Mouse (Mus musculus) stomach, postnatal 0 days (tissue): ENCODE data around the gene Mpo.

Experiments used
- CTCF ChIP-seq: IDR thresholded peaks from 2 replicates; pipeline ENCODE4 v1.5.1; 2016; ENCODE audit warnings: antibody characterized with exemption, low read depth, mild to moderate bottlenecking, moderate library complexity
- EP300 ChIP-seq: optimal IDR thresholded peaks from 2 replicates; pipeline ENCODE3; 2016; ENCODE audit warnings: antibody characterized with exemption

DNA sequence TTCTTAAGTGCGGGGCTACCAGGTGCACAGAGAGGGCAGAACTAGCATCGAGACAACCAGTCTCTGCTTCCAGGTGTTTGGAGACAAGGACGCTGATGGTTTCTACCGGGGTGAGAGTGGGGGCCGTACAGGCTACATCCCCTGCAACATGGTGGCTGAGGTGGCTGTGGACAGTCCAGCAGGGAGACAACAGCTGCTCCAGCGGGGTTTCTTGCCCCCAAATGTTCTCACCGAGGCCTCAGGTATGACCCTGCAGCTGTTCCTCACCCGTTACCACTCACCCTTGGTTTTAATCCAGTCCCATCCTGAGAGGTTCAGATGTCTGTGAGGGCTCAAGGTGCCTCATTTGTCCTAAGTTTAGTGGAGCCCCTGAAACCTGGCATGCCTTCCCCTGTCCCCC, 13.3 kb upstream of the Mpo start:
- TF ChIP-seq CTCF (no peak), EP300 (no peak)
